Mouse (Mus musculus) MEL-GATA-1-ER (cell line): ENCODE results near the gene Col25a1.

Experiments
- DNase-seq: peaks from one replicate; pipeline ENCODE4 v3.0.0-alpha.2; 2012; ENCODE audit warnings: low read depth; ENCODE audit errors: extremely low read depth

The Col25a1 gene

DNA sequence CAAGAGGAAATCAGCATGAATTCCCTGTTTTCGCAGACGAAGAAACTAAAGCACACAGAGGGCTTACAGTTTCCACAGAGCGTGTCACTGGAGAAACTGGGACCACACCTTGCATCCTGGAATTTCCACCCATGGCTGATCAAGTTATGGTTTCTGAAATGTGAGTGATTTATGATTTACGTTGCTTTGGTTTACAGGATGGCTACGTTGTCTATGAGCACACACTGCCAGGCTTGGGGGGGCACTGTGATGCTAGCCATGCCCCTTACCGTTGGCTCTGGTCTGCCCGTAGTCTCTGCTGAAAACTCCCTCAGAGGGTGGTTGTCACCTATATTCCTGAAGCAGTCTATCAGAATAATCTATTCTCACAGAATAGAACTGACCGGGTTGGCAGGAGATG is at the start of gene Col25a1:
Col25a1 (plus strand) TSS at position 301 of the 400 bp plus-strand sequence.
- DNase-seq: no peak

- DNase-seq: no peak
These were observed 48.0 kb upstream of the Col25a1 start for GRCm38 (mm10) chr3:130083312-130083711.

GRCm38 (mm10) chr3:130086372-130087080 is 44.8 kb upstream of the Col25a1 start:
- DNase-seq: no peak

GRCm38 (mm10) chr3:130087466-130087865 is 43.8 kb upstream of the Col25a1 start:
- DNase-seq: no peak

GRCm38 (mm10) chr3:130088654-130089053 is 42.6 kb upstream of the Col25a1 start:
- DNase-seq: no peak

- no peak for DNase-seq
These were observed 40.8 kb upstream of the Col25a1 start for GRCm38 (mm10) chr3:130090460-130090859.

- no peak for DNase-seq
These were observed 37.1 kb upstream of the Col25a1 start for GRCm38 (mm10) chr3:130094125-130094704.

DNA sequence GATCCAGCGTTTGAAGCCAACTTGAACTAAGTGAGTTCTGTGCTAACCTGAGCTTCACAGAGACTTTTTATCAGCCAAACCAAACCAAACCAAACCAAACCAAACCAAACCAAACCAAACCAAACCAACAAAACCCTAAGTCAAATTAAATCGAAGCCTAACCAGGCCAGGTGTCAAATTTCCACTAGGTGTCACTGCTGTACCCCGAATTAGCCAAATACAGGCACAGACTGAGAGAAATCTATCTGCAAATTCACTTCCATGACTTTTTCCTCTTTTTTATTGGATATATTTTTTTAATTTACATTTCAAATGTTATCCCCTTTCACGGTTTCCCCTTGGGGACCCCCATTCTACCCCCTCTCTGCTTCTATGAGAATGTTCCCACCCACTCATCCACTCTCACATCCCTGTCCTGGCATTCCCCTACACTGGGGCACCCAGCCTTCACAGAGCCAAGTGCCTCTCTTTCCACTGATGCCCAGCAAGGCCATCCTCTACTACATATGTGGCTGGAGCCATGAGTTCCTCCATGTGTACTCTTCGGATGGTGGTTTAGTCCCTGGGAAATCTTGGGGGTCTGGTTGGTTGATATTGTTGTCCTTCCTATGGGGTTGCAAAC is 36.0 kb upstream of the Col25a1 start:
- peak; percentile 45 for DNase-seq

DNA sequence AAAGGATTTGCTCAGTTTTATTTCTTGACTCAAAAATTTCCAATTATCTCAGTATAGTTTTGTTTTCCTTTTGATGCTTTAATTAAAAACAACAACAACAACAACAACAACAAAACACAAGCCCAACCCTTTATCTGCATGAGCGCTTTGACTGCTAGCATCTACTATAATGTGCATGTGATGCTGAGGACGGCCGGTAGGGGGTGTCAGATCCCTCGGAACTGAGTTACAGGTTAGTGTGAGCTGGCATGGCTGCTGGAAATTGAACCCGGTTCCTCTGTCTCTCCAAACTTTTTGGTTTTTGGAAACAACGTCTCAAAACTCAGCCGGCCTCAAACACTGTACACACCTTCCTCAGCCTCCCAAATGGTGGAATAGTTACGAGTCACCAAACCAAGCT is 27.8 kb upstream of the Col25a1 start:
- peak; percentile 49 for DNase-seq

DNA sequence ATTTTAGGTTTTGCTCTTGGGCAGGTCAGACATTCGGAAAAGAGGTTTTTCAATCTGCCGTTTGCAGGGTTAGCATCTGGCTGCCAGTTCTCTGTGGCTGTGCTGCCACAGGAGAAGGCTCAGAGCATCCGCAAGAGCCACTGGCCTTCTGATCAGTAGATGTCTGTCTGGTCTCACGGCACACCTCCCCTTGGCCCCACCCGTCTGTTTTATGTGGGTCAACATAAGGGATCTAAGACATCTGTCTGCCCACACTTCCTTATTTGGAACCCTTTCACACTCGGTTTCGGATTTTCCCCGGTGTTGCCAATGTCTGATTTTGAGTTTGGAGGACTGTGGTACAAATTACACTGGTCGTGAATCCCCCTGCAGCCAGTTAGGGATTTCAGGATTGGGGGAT is 26.8 kb upstream of the Col25a1 start:
- no peak for DNase-seq

DNA sequence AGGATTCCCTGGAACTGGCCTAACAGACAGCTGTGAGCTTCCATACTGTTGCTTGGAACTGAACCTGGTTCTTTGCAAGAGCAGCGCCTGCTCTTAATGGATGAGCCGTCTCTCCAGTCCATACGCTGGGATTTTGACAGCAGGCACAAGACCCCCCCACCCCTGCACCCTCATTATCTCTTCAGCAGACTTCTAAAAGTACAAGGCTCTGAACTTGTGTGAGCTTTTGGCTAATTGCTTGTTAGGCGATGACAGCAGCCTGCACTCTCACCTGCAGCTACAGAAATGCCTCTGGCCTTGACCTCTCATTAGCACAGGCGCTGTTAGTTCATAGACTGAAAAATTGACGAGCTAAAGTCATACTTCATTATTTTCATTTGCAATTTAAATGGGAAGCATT is 14.4 kb upstream of the Col25a1 start:
- no peak for DNase-seq

- no peak for DNase-seq
These were observed 3.5 kb upstream of the Col25a1 start for GRCm38 (mm10) chr3:130127840-130128239.

DNA sequence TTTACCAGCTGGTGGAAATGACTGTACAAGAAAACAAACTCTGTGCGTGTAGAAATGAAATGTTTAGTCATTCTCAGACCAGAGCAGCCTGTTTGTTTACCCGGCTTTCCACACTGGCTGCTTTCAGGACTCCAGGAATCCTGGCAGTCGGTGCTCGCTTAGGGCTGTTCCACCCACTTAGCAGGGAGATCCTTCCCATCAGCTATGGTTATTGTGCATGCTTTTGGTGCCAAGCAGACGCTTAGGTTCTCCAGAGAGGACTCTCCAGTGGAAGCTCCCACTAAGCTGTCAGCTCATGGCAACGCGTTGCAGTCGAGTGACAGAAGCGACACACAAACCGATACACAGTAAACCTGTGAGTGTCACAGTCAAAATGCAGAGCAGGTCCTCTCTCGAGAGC is 2.7 kb upstream of the Col25a1 start:
- no peak for DNase-seq

- no peak for DNase-seq
These were observed 1.6 kb upstream of the Col25a1 start for GRCm38 (mm10) chr3:130129635-130130206.

GRCm38 (mm10) chr3:130137204-130137603 is 5.9 kb downstream of the Col25a1 start:
- no peak for DNase-seq

DNA sequence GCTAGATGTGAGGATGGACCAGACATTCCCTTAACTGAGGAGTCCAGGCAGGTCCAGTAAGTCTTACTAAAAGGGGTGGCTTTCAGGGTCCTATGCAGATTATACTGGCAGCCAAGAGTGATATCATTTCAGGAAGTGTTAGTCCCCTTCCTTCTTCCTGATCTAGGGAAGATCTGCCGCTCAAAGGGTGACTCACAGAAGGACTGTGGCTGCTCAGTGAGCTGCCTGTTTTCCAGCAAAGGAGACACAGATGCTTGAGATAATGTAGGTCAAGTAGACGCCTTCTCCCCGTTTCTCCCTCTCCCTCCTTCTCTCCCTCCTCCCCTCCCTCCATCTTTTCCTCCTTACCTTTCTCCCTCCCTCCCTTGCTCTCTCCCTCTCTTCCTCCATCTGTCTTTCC is 6.3 kb downstream of the Col25a1 start:
- no peak for DNase-seq

- no peak for DNase-seq
These were observed 14.6 kb downstream of the Col25a1 start for GRCm38 (mm10) chr3:130145874-130146273.

DNA sequence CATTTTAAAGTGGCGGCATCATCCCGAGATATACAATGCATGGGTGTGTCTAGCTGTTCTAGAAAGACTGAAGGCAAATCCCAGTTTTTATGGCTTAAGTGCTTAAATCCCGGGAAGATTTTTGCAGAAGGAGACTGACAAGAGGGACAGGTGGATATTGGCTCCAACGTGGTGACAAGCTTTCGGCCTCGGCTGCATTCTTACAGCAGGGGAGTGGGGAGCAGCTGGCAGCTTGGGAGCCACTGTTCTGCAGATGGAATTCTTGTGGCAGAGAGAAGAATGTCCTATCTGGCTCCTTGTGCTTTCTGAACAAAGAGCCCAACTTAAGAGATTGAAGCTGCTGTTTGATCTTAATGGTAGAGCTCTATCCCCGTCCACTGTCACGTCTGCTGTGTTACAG is 16.5 kb downstream of the Col25a1 start:
- no peak for DNase-seq

DNA sequence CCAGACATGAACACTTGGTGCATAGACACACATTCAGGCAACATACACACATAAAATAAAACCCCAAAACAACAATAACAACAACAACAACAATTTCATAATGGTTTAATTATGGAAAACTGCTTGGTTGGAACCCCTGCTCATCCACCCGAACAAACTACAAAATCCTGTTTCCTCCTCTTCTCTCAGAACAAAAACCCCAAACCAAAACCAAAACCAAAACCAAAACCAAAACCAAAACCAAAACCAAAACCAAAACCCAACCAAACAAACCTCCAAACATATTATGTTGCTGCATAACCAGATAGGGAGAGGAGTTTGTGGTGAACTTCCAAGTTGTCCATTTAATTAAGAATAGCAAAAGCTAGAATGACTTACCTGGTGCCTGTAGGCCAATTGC is 17.9 kb downstream of the Col25a1 start:
- no peak for DNase-seq

DNA sequence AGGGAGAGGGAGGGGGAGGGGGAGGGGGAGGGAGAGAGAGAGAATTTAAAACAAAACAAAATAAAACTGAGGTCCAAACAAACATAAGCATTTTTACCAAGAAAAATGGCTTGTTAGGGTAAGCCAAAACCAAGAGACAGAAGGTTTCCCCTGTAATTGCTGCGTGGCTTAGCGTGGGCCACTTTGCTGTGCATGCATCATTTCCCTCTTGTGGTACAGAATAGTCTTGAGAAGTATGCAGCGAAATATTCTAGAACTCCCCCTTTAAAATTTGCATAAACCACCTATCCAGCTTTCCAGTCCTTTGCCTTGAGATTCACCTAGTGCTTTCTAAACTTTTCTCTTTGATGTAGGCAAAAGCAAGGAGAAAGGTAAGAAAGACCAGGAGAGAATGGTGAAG is 21.8 kb downstream of the Col25a1 start:
- no peak for DNase-seq

DNA sequence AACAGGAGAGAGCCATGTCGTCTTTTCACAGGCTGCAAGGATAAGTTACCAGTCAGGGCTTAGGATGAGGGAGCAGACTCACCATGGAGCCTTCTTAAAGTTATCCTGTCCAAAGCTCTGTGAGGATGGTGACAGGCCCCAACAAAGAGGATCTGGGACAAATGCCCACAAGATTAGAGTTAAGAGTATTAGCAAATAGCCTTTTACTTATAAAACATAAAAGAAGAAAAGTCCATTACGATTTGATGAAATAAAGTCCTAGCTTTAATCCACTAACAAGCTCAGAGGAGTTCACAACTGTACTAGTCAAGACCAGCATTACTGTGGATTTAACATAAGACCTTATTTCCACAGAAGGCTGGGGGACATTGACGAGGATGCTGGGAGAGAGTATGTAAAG is 26.2 kb downstream of the Col25a1 start:
- no peak for DNase-seq

DNA sequence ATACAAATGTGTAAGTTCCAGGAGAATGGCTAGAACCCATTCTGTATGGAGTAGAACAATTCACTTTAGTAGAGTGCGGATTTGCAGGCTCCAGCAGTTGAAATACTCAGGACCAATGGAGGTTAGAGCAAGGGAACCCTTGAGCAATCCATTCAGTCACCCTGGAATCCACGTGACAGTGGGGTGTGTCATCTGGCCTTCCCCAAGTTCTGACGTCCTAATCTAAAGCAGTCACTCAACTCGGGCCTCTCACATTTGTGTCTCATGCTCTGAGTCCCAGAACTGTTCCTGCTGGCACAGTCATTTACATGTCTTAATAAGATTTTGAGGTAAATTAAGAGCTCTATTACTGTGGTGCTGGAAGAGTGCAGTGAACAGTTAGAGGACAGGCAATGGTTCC is 28.6 kb downstream of the Col25a1 start:
- no peak for DNase-seq

DNA sequence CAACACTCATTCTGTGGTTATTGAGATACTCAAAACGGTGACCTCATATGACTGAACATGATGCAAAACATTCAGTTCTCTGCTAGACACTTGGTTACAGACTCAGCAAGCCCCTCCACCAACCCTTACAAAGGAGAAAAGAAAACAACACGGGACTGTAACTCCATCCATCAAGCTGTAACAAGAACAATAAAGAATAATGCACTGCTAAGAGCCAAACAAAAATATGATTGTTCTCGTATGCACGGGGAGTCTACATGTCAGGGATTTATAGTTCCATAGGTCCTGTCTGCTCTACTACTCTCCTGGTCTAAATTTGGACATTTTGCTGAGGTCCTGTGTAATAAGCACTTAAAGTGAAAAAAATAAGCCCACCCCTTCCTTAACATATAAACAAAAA is 29.6 kb downstream of the Col25a1 start:
- DNase-seq: no peak
